20 mouse cellular contexts compared by ENCODE assay signal in genomic region chr4:7977661-7978444, GRCm38 (mm10).
DNase-seq lines count a peak whose midpoint lies in the region; ATAC-seq and TF ChIP-seq lines count a peak whose summit lies in the region.
"Had no signal": no experiment of that assay in that cellular context is flagged by ENCODE, and none has a peak within 500 bp of the region (broad histone marks: within the 10 kb centered on the region; RNA-seq: fewer than 3 reads in every experiment).

No protein-coding gene starts in this region.

- 0 out of 2 replicates have a peak, but pooled peaks cover 4% of the 10 kb centered on the region for H3K4me1 ChIP-seq in limb, embryonic 14.5 days (ENCODE audit: control insufficient read depth, insufficient read depth, low read length)
- no peaks in the 10 kb centered on the region for H3K4me1 ChIP-seq in lung, adult 2 months (ENCODE audit: control insufficient read depth, insufficient read depth, low read length)
- H3K4me1 ChIP-seq: forebrain, embryonic 13.5 days; hindbrain, embryonic 10.5 days; liver, embryonic 12.5 days had no signal

- no peak overlapping the region for H3K9ac ChIP-seq in limb, embryonic 14.5 days (ENCODE audit: low read depth, low read length, severe bottlenecking)
- H3K9ac ChIP-seq: forebrain, embryonic 13.5 days; kidney, embryonic 15.5 days; liver, embryonic 12.5 days; lung, embryonic 14.5 days had no signal

- peak; percentile 56 to 71 for ATAC-seq in hematopoietic stem cell, adult 5-6 weeks (replicated peaks in 1 of 2; ENCODE audit: insufficient read depth in 1 of 2, low FRiP score in 2 of 2, low TSS enrichment in 1 of 2, low read depth in 1 of 2, poor library complexity in 2 of 2, severe bottlenecking in 2 of 2)
- ATAC-seq in limb, embryonic 14.5 days (ENCODE audit: low FRiP score, low read depth): peak; percentile 75
- ATAC-seq: forebrain, embryonic 13.5 days; liver, embryonic 12.5 days; midbrain, embryonic 16.5 days had no signal

- TF ChIP-seq CTCF in lung, adult 2 months (IDR thresholded peaks at IDR 0.05; ENCODE audit: insufficient read depth, low read length): no peak

- H3K27ac ChIP-seq in limb, embryonic 14.5 days (replicated peaks; ENCODE audit: low read depth, low read length): peak overlapping the region; percentile 55; the same call in 1 of the 2 replicates
- H3K27ac ChIP-seq: forebrain, embryonic 13.5 days; hindbrain, embryonic 10.5 days; kidney, embryonic 15.5 days; liver, embryonic 12.5 days had no signal

- DNase-seq in embryo, embryonic 11 days: peak; percentile 18
- no peak for DNase-seq in embryo, embryonic 10 days (ENCODE audit: low spot score)
- DNase-seq in thymus, postnatal 14 days: peak; percentile 8
- DNase-seq in thymus, postnatal 10 days (ENCODE audit: low spot score in 2 of 2): no peak
- peak; percentile 53 for DNase-seq in limb, embryonic 14.5 days (ENCODE audit: low spot score)
- no peak for DNase-seq in urinary bladder, postnatal 4 days (ENCODE audit: low spot score in 2 of 2)
- DNase-seq in lung, adult 2 months: no peak
- DNase-seq: adrenal gland, adult 8-10 months; cerebellum, adult 9-10 months; gastrocnemius, postnatal 10 days; lung, embryonic 14.5 days; lung, postnatal 4 days; retina, postnatal 1 day had no signal

- TF ChIP-seq POLR2A in limb, embryonic 14.5 days (IDR thresholded peaks at IDR 0.05; ENCODE audit: borderline replicate concordance, extremely low read depth, insufficient read depth, insufficient read length): no peak
- TF ChIP-seq POLR2A in lung, adult 2 months (IDR thresholded peaks at IDR 0.05; ENCODE audit: borderline replicate concordance, extremely low read depth, low read depth, low read length): no peak

- H3K27me3 ChIP-seq in limb, embryonic 14.5 days (ENCODE audit: control insufficient read depth, insufficient read depth, low read length): no peaks in the 10 kb centered on the region
- H3K27me3 ChIP-seq: forebrain, embryonic 13.5 days; kidney, embryonic 15.5 days; liver, embryonic 12.5 days had no signal

- WGBS in limb, embryonic 14.5 days: 45% methylated on average over 5 of the region's 5 CpGs
- 45% methylated on average over 5 of the region's 5 CpGs for WGBS in lung, adult 2 months

- no peak overlapping the region for H3K4me2 ChIP-seq in limb, embryonic 14.5 days (replicated peaks; ENCODE audit: low read depth, low read length, severe bottlenecking)
- H3K4me2 ChIP-seq: forebrain, embryonic 13.5 days; kidney, embryonic 15.5 days; liver, embryonic 12.5 days; lung, embryonic 14.5 days had no signal

- H3K4me3 ChIP-seq in limb, embryonic 14.5 days (replicated peaks; ENCODE audit: low read length): no peak overlapping the region
- H3K4me3 ChIP-seq in lung, adult 2 months (replicated peaks; ENCODE audit: extremely low read depth, low read depth, low read length): no peak overlapping the region
- H3K4me3 ChIP-seq: erythroblast, embryonic 14.5 days; forebrain, embryonic 13.5 days; hindbrain, embryonic 10.5 days; kidney, embryonic 15.5 days; liver, embryonic 12.5 days had no signal

- no peaks in the 10 kb centered on the region for H3K36me3 ChIP-seq in limb, embryonic 14.5 days (ENCODE audit: control insufficient read depth, insufficient read depth, low read length)
- H3K36me3 ChIP-seq: hindbrain, embryonic 10.5 days; kidney, embryonic 15.5 days; liver, embryonic 12.5 days had no signal

- H3K9me3 ChIP-seq in limb, embryonic 14.5 days (ENCODE audit: control insufficient read depth, low read length): no peaks in the 10 kb centered on the region
- H3K9me3 ChIP-seq: forebrain, embryonic 13.5 days; hindbrain, embryonic 10.5 days; kidney, embryonic 15.5 days; liver, embryonic 12.5 days had no signal

Comparison
In these comparisons a context has a peak if more than half of its experiments do, and no peak if none do; other contexts are left out.
1. DNase-seq: peak in embryo, embryonic 11 days (single experiment), thymus, postnatal 14 days (single experiment) and limb, embryonic 14.5 days (single experiment); none in embryo, embryonic 10 days (single experiment), thymus, postnatal 10 days (0 of 2), urinary bladder, postnatal 4 days (0 of 2) and lung, adult 2 months (single experiment).